20 mouse cellular contexts compared by ENCODE assay signal in genomic region chr2:168894738-168895137, GRCm38 (mm10).
DNase-seq lines count a peak whose midpoint lies in the region; ATAC-seq and TF ChIP-seq lines count a peak whose summit lies in the region.
"Had no signal": no experiment of that assay in that cellular context is flagged by ENCODE, and none has a peak within 500 bp of the region (broad histone marks: within the 10 kb centered on the region; RNA-seq: fewer than 3 reads in every experiment).

No protein-coding gene starts in this region.

- WGBS in liver, embryonic 14.5 days (ENCODE audit: insufficient replicate concordance) = 67% methylated on average over 7 of the region's 7 CpGs
- 85% methylated on average over 7 of the region's 7 CpGs for WGBS in liver, embryonic 11.5 days
- WGBS in kidney, adult 2 months = 92% methylated on average over 7 of the region's 7 CpGs

- 0 out of 2 replicates have a peak, but pooled peaks have one; percentile 11 for TF ChIP-seq CTCF in liver, embryonic 14.5 days (IDR thresholded peaks at IDR 0.05; ENCODE audit: low read depth)
- no peak for TF ChIP-seq CTCF in kidney, adult 2 months (conservative IDR thresholded peaks at IDR 0.05; ENCODE audit: insufficient read depth, insufficient read length, low read depth, low read length)

- no peak for ATAC-seq in liver, embryonic 14.5 days (ENCODE audit: insufficient read depth)
- ATAC-seq in liver, embryonic 11.5 days (replicated peaks; ENCODE audit: low FRiP score) = no peak
- ATAC-seq: forebrain, embryonic 15.5 days had no signal

- no peak overlapping the region for H3K4me3 ChIP-seq in liver, embryonic 14.5 days (ENCODE audit: insufficient read depth in 1 of 2, low read depth in 2 of 2, low read length in 2 of 2)
- H3K4me3 ChIP-seq in liver, embryonic 11.5 days (ENCODE audit: low read depth, low read length) = no peak overlapping the region
- no peak overlapping the region for H3K4me3 ChIP-seq in kidney, adult 2 months (ENCODE audit: insufficient read depth, low read depth, low read length)
- H3K4me3 ChIP-seq: embryonic facial prominence, embryonic 12.5 days; forebrain, embryonic 15.5 days; heart, embryonic 10.5 days; hindbrain, embryonic 13.5 days had no signal

- H3K9ac ChIP-seq in liver, embryonic 14.5 days (replicated peaks) = no peak overlapping the region
- no peak overlapping the region for H3K9ac ChIP-seq in liver, embryonic 11.5 days (ENCODE audit: low read depth, low read length)
- H3K9ac ChIP-seq: embryonic facial prominence, embryonic 12.5 days; forebrain, embryonic 15.5 days; hindbrain, embryonic 13.5 days had no signal

- no peaks in the 10 kb centered on the region for H3K9me3 ChIP-seq in liver, embryonic 14.5 days (ENCODE audit: control insufficient read depth, low read length)
- no peaks in the 10 kb centered on the region for H3K9me3 ChIP-seq in liver, embryonic 11.5 days (ENCODE audit: control insufficient read depth, low read length)
- H3K9me3 ChIP-seq: embryonic facial prominence, embryonic 12.5 days; forebrain, embryonic 15.5 days; heart, embryonic 10.5 days; hindbrain, embryonic 13.5 days had no signal

- TF ChIP-seq POLR2A in kidney, adult 2 months (IDR thresholded peaks at IDR 0.05; ENCODE audit: low read depth, low read length) = no peak

- no peaks in the 10 kb centered on the region for H3K4me1 ChIP-seq in liver, embryonic 14.5 days (replicated peaks; ENCODE audit: control insufficient read depth in 2 of 2, insufficient read depth in 2 of 2, low read length in 1 of 2)
- H3K4me1 ChIP-seq in liver, embryonic 11.5 days (replicated peaks; ENCODE audit: control insufficient read depth, insufficient read depth, low read length) = no peaks in the 10 kb centered on the region
- no peaks in the 10 kb centered on the region for H3K4me1 ChIP-seq in kidney, adult 2 months (ENCODE audit: control insufficient read depth, insufficient read depth, low read length)
- H3K4me1 ChIP-seq: embryonic facial prominence, embryonic 12.5 days; forebrain, embryonic 15.5 days; hindbrain, embryonic 13.5 days had no signal

- H3K27me3 ChIP-seq in liver, embryonic 14.5 days (ENCODE audit: control insufficient read depth, insufficient read depth, low read length) = no peaks in the 10 kb centered on the region
- no peaks in the 10 kb centered on the region for H3K27me3 ChIP-seq in liver, embryonic 11.5 days (replicated peaks; ENCODE audit: control insufficient read depth, insufficient read depth, low read length)
- no peaks in the 10 kb centered on the region for H3K27me3 ChIP-seq in kidney, adult 2 months (replicated peaks; ENCODE audit: control insufficient read depth, insufficient read depth, low read length)
- H3K27me3 ChIP-seq: embryonic facial prominence, embryonic 12.5 days; forebrain, embryonic 15.5 days had no signal

- no peak overlapping the region for H3K4me2 ChIP-seq in liver, embryonic 14.5 days (ENCODE audit: low read depth)
- no peak overlapping the region for H3K4me2 ChIP-seq in liver, embryonic 11.5 days
- H3K4me2 ChIP-seq: embryonic facial prominence, embryonic 12.5 days; forebrain, embryonic 15.5 days; hindbrain, embryonic 13.5 days had no signal

- H3K36me3 ChIP-seq in liver, embryonic 14.5 days (replicated peaks; ENCODE audit: control insufficient read depth, insufficient read depth, low read depth) = no peaks in the 10 kb centered on the region
- H3K36me3 ChIP-seq in liver, embryonic 11.5 days (ENCODE audit: control insufficient read depth, insufficient read depth, low read length) = no peaks in the 10 kb centered on the region
- H3K36me3 ChIP-seq in kidney, adult 2 months (ENCODE audit: control insufficient read depth, insufficient read depth, low read length) = no peaks in the 10 kb centered on the region
- H3K36me3 ChIP-seq: forebrain, embryonic 15.5 days; heart, embryonic 10.5 days had no signal

- no peak for TF ChIP-seq EP300 in liver, embryonic 14.5 days (IDR thresholded peaks at IDR 0.05; ENCODE audit: low read depth)

- no peak for DNase-seq in liver, embryonic 14.5 days (ENCODE audit: low read depth in 3 of 3, low spot score in 3 of 3)
- no peak for DNase-seq in liver, embryonic 11.5 days (ENCODE audit: low spot score)
- DNase-seq in 3T3-L1 (ENCODE audit: low read depth, low spot score) = peak; percentile 39
- peak; percentile 24 for DNase-seq in 416B (ENCODE audit: low read depth)
- peak; percentile 22 for DNase-seq in NIH3T3 (ENCODE audit: low read depth)
- no peak for DNase-seq in retina, postnatal 1 day
- no peak for DNase-seq in adrenal gland, adult (ENCODE audit: inconsistent age in 2 of 2, low spot score in 1 of 2)
- no peak for DNase-seq in kidney, adult 2 months
- DNase-seq: adrenal gland, adult 8-10 months; adrenal gland, postnatal 36 days; cerebellum, adult 8-10 months; cerebellum, postnatal 25 days; gastrocnemius, postnatal 36 days; heart, adult 11 months; heart, postnatal 10 days; heart, postnatal 4 days had no signal

- H3K27ac ChIP-seq in liver, embryonic 14.5 days = no peak overlapping the region
- H3K27ac ChIP-seq in liver, embryonic 11.5 days (ENCODE audit: low read depth, low read length) = no peak overlapping the region
- no peak overlapping the region for H3K27ac ChIP-seq in kidney, adult 2 months (ENCODE audit: insufficient read depth, low read depth, low read length)
- H3K27ac ChIP-seq: embryonic facial prominence, embryonic 12.5 days; forebrain, embryonic 15.5 days; heart, embryonic 10.5 days; hindbrain, embryonic 13.5 days had no signal

Comparison
In these comparisons a context has a peak if more than half of its experiments do, and no peak if none do; other contexts are left out.
1. DNase-seq: peak in 3T3-L1 (single experiment), 416B (single experiment) and NIH3T3 (single experiment); none in liver, embryonic 14.5 days (0 of 3), liver, embryonic 11.5 days (single experiment), retina, postnatal 1 day (single experiment), adrenal gland, adult (0 of 2) and kidney, adult 2 months (single experiment).